Mouse (Mus musculus): ENCODE measurements at regions not wholly inside any gene's neighbourhood (a gene's known extent, or its start where the extent isn't known, plus 50 kb on each side); places are given as distances from the start of the nearest gene placed in this dataset.

DNA sequence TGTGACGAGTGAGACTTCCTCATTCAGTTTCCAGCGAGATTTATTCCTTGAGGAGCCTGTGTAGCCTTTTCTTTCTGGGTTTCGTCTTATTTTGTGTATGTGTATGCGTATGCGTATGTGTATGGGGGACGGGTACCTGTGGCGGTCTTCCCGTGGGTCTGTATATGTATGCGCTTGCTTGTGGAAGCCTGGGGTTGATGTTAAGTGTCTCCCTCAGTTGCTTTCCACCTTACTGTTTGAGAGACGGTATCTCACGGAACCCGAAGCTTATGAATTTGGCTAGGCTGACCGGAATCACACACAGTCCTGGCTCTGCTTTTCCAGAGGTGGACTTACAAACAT is 87.1 kb downstream of the Ankrd50 start:
- ATAC-seq (ENCODE audit: borderline replicate concordance, extremely low read depth, low FRiP score, low TSS enrichment), result no peak
- WGBS, result 71% methylated on average over 13 of the region's 13 CpGs
- Histone ChIP-seq H3K9ac (no peak overlapping the region), H3K4me2 (no peak overlapping the region), H3K36me3 (no peaks in the 10 kb centered on the region), H3K4me1 (no peaks in the 10 kb centered on the region), H3K27me3 (peaks cover 7% of the 10 kb centered on the region; the same call in 1 of the 2 replicates), H3K27ac (no peak overlapping the region), H3K9me3 (no peaks in the 10 kb centered on the region), H3K4me3 (no peak overlapping the region)

DNA sequence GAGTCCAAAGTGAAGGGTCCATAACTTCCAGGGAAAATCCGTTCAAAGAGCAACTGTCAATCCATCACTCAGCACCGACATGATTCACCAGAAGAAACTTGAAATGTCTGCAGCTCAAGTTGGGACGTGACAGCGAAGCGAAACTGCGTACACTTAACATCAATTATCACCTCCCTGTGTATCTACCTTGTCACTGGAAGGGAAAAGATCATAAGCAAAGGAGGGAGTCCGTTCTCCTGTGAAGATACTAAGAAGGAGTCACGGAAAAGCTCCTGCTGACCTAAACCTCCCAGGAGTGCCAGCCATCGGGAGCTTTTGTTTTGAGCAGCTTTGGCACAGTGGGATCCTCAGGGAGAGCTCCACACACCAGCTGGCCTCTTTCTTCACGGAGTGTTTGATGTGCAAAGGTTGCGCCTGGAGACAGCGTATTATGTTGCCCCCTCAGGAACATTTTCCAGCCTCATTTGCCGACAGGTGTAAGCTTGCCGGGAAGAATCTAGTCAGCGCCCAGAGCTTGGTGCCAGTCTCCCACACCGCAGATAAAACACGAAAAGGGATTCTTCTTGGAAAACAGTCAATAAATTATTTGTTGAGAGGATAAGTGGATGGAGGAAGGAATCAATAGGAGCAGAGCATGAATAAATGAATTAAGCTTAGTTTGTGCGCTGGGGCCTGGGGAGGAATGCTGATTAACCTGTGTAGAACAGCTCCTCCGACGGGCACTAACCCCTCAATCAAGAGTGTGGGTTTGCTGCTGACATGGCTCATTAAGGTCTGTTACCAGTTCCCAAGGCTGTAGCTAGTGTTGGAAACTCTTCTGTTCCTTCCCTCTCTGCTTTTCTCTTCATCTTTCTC is 87.7 kb downstream of the Ankrd50 start:
- H3K4me2 ChIP-seq, result peak overlapping the region; percentile 47
- no peak overlapping the region for H3K9ac ChIP-seq
- H3K27me3 ChIP-seq, result peaks cover 7% of the 10 kb centered on the region; the same call in 1 of the 2 replicates
- H3K36me3 ChIP-seq, result no peaks in the 10 kb centered on the region
- H3K4me1 ChIP-seq, result no peaks in the 10 kb centered on the region
- H3K27ac ChIP-seq, result no peak overlapping the region
- no peaks in the 10 kb centered on the region for H3K9me3 ChIP-seq
- ATAC-seq (ENCODE audit: borderline replicate concordance, extremely low read depth, low FRiP score, low TSS enrichment), result no peak
- 0 out of 2 replicates have a peak overlapping the region, but pooled peaks have one; percentile 4 for H3K4me3 ChIP-seq
- WGBS, result 7% methylated on average over 20 of the region's 20 CpGs

DNA sequence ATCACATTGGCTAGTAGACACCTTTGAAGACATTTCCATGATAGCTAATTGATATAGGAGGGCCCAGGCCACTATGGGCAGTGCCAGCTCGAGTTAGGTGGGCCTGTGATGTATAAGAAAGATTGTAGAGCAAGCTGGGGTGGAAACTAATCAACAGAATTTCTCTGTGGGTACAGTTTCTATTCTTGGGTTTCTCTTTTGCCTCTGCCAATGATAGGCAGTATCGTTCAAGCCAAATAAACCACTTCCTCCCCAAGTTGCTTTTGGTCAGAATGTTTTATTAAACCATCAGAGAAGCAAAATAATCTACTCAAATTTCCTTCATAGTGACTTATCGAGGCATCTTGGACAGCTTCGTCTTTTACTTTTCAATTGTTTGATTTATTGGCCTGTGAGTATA is 90.3 kb downstream of the Ankrd50 start:
- WGBS, result 70% methylated on average over 4 of the region's 4 CpGs
- peaks cover 7% of the 10 kb centered on the region; the same call in 1 of the 2 replicates for H3K27me3 ChIP-seq
- H3K4me1 ChIP-seq, result no peaks in the 10 kb centered on the region
- no peak overlapping the region for H3K27ac ChIP-seq
- no peaks in the 10 kb centered on the region for H3K36me3 ChIP-seq
- no peak for ATAC-seq (ENCODE audit: borderline replicate concordance, extremely low read depth, low FRiP score, low TSS enrichment)
- no peaks in the 10 kb centered on the region for H3K9me3 ChIP-seq
- H3K9ac ChIP-seq, result no peak overlapping the region
- no peak overlapping the region for H3K4me3 ChIP-seq
- H3K4me2 ChIP-seq, result no peak overlapping the region

DNA sequence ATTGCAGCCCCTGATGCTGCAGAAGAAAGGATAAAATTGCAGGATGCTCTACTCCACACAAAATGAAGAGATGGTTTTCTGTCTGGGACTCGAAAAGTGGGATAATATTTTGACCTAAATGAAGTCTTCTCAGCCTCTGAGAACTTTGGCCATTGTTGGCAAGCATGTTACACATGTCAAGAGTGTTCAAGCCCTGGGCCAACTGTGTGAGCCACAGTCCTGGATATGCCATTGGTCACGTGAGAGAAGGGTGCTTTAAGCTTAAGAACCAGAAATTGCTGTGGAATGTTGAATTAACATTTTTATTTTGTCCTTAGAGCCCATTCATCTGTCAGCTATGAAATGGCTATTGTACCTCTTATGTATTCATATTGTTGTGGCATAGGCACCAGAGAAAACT is 95.0 kb downstream of the Ankrd50 start:
- H3K9ac ChIP-seq, result no peak overlapping the region
- H3K9me3 ChIP-seq, result no peaks in the 10 kb centered on the region
- H3K27ac ChIP-seq, result no peak overlapping the region
- no peaks in the 10 kb centered on the region for H3K27me3 ChIP-seq
- no peak overlapping the region for H3K4me3 ChIP-seq
- H3K4me1 ChIP-seq, result no peaks in the 10 kb centered on the region
- 75% methylated on average over 2 of the region's 2 CpGs for WGBS
- no peaks in the 10 kb centered on the region for H3K36me3 ChIP-seq
- ATAC-seq (ENCODE audit: borderline replicate concordance, extremely low read depth, low FRiP score, low TSS enrichment), result no peak
- no peak overlapping the region for H3K4me2 ChIP-seq

DNA sequence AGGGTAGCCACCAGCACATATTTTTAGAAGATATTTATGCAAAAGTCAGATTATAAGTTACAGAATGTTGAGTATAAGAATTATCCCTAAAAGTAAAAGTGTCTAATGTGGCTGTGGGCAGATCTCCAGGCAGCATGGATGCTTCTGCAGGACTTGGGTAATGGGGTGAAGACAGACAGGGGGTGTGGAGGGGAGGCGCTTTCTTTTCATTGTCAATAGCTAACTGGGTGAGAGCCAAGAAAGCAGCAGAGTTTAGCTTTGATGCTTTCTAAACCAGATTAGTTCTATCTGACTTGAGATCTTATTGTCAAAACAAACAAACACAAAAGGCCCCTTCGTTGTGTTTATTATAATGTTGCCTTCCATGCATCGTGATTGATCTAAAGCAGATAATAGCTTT is 95.7 kb downstream of the Ankrd50 start:
- Histone ChIP-seq H3K27ac (no peak overlapping the region), H3K36me3 (no peaks in the 10 kb centered on the region), H3K27me3 (no peaks in the 10 kb centered on the region), H3K4me3 (no peak overlapping the region), H3K4me1 (no peaks in the 10 kb centered on the region), H3K4me2 (no peak overlapping the region), H3K9me3 (no peaks in the 10 kb centered on the region), H3K9ac (no peak overlapping the region)
- peak; percentile 74; the same call in 1 of the 2 replicates for ATAC-seq (ENCODE audit: borderline replicate concordance, extremely low read depth, low FRiP score, low TSS enrichment)
- WGBS, result 21% methylated on average over 3 of the region's 3 CpGs

DNA sequence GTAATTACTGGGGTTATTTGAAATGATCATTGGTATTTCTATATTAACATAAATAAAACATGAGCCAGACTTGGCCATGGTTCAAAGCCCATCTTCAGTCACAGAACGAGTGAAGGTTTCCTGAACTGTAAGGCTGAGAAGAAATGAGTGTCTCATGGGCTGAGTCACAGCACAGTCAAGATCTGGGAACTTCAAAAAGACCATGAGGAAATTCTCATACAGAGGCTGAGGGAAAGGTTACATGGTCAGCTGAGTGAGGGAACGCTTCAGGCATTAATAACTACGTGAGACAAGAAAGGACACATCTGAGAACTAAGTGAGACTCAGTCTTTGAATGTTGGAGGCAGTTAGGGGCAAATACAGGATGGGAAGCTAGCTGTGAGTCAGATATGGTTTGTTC is 101.9 kb downstream of the Ankrd50 start:
- Histone ChIP-seq H3K4me3 (no peak overlapping the region), H3K9ac (no peak overlapping the region), H3K4me2 (no peak overlapping the region), H3K27ac (no peak overlapping the region), H3K36me3 (no peaks in the 10 kb centered on the region), H3K4me1 (peaks cover 17% of the 10 kb centered on the region), H3K9me3 (no peaks in the 10 kb centered on the region), H3K27me3 (no peaks in the 10 kb centered on the region)
- 24% methylated on average over 3 of the region's 3 CpGs for WGBS
- ATAC-seq (ENCODE audit: borderline replicate concordance, extremely low read depth, low FRiP score, low TSS enrichment), result no peak; the same call in 1 of the 2 replicates

GRCm38 (mm10) chr3:38381623-38382022 is 103.0 kb downstream of the Ankrd50 start:
- no peaks in the 10 kb centered on the region for H3K27me3 ChIP-seq
- H3K9me3 ChIP-seq, result no peaks in the 10 kb centered on the region
- WGBS, result 22% methylated on average over 5 of the region's 5 CpGs
- H3K9ac ChIP-seq, result no peak overlapping the region
- H3K4me1 ChIP-seq, result peaks cover 17% of the 10 kb centered on the region
- H3K27ac ChIP-seq, result peak overlapping the region; percentile 32; the same call in 1 of the 2 replicates
- no peaks in the 10 kb centered on the region for H3K36me3 ChIP-seq
- peak; percentile 31; the same call in 1 of the 2 replicates for ATAC-seq (ENCODE audit: borderline replicate concordance, extremely low read depth, low FRiP score, low TSS enrichment)
- no peak overlapping the region for H3K4me3 ChIP-seq
- H3K4me2 ChIP-seq, result no peak overlapping the region

DNA sequence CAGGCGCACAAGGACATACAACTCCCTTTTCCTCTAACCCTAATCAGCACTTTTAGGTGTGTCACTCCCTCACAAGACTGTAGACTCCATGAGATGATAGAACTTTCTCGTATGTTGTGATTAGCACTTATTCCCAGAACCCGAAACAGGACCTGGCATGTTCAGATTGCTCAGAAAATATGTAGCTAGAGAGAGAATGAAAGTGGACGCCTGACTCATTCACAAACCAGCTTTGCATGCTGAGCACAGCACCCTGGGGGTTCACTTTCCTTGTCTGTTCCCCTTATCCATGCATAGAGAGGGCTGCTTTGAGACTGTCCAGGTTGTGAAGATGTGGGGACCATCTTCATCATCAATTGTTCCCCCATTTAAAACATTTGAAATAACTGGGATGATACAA is 111.0 kb downstream of the Ankrd50 start:
- H3K9ac ChIP-seq, result no peak overlapping the region
- H3K4me3 ChIP-seq, result no peak overlapping the region
- H3K9me3 ChIP-seq, result no peaks in the 10 kb centered on the region
- no peak overlapping the region for H3K27ac ChIP-seq
- ATAC-seq (ENCODE audit: borderline replicate concordance, extremely low read depth, low FRiP score, low TSS enrichment), result no peak
- no peaks in the 10 kb centered on the region for H3K27me3 ChIP-seq
- H3K4me2 ChIP-seq, result no peak overlapping the region
- H3K36me3 ChIP-seq, result no peaks in the 10 kb centered on the region
- WGBS, result 80% methylated on average over 4 of the region's 4 CpGs
- H3K4me1 ChIP-seq, result 0 out of 2 replicates have a peak, but pooled peaks cover 4% of the 10 kb centered on the region

- no peak overlapping the region for H3K4me3 ChIP-seq
- no peaks in the 10 kb centered on the region for H3K27me3 ChIP-seq
- no peak overlapping the region for H3K9ac ChIP-seq
- H3K4me1 ChIP-seq, result 0 out of 2 replicates have a peak, but pooled peaks cover 4% of the 10 kb centered on the region
- no peak for ATAC-seq (ENCODE audit: borderline replicate concordance, extremely low read depth, low FRiP score, low TSS enrichment)
- H3K4me2 ChIP-seq, result no peak overlapping the region
- H3K27ac ChIP-seq, result no peak overlapping the region; the same call in 1 of the 2 replicates
- H3K36me3 ChIP-seq, result no peaks in the 10 kb centered on the region
- WGBS, result 34% methylated on average over 2 of the region's 2 CpGs
- no peaks in the 10 kb centered on the region for H3K9me3 ChIP-seq
Observed at GRCm38 (mm10) chr3:38371702-38372101, 112.9 kb downstream of the Ankrd50 start.

- Histone ChIP-seq H3K9me3 (no peaks in the 10 kb centered on the region), H3K4me2 (no peak overlapping the region), H3K4me1 (peaks cover 13% of the 10 kb centered on the region), H3K36me3 (no peaks in the 10 kb centered on the region), H3K4me3 (no peak overlapping the region), H3K9ac (no peak overlapping the region), H3K27ac (no peak overlapping the region), H3K27me3 (no peaks in the 10 kb centered on the region)
- 65% methylated on average over 4 of the region's 4 CpGs for WGBS
- ATAC-seq (ENCODE audit: borderline replicate concordance, extremely low read depth, low FRiP score, low TSS enrichment), result no peak
Observed at GRCm38 (mm10) chr3:38363888-38364287, 120.8 kb downstream of the Ankrd50 start.

GRCm38 (mm10) chr3:38361411-38361810 is 123.2 kb downstream of the Ankrd50 start:
- 74% methylated on average over 4 of the region's 4 CpGs for WGBS
- peaks cover 21% of the 10 kb centered on the region for H3K4me1 ChIP-seq
- H3K9me3 ChIP-seq, result no peaks in the 10 kb centered on the region
- no peak overlapping the region for H3K4me3 ChIP-seq
- H3K27ac ChIP-seq, result no peak overlapping the region
- H3K36me3 ChIP-seq, result no peaks in the 10 kb centered on the region
- H3K4me2 ChIP-seq, result no peak overlapping the region
- no peaks in the 10 kb centered on the region for H3K27me3 ChIP-seq
- ATAC-seq (ENCODE audit: borderline replicate concordance, extremely low read depth, low FRiP score, low TSS enrichment), result no peak
- no peak overlapping the region for H3K9ac ChIP-seq

DNA sequence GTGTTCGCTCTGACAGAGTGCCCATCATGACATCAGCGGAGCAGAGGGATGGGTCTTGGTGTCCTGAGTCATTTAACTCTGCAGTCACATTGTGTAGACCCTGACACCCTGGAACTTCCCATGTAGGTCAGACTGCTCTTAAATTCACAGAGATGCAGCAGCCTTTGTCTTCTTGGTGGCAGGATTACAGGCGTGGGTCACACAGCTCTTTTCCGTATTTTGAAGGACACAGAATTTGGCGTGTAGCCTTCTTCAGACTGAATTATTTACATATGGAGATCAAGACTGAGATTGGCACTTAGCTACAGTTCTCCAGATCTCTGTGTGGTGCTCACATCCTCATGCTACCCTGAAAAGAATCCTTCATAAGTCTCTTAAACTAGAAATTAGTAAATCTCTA is 123.7 kb downstream of the Ankrd50 start:
- Histone ChIP-seq H3K36me3 (no peaks in the 10 kb centered on the region), H3K9me3 (no peaks in the 10 kb centered on the region), H3K9ac (no peak overlapping the region), H3K4me1 (peaks cover 21% of the 10 kb centered on the region), H3K27me3 (no peaks in the 10 kb centered on the region), H3K4me2 (no peak overlapping the region), H3K4me3 (no peak overlapping the region), H3K27ac (peak overlapping the region; percentile 51)
- WGBS, result 36% methylated on average over 5 of the region's 5 CpGs
- ATAC-seq (ENCODE audit: borderline replicate concordance, extremely low read depth, low FRiP score, low TSS enrichment), result no peak

All from lung, embryonic 15.5 days (tissue).